Mouse (Mus musculus) spleen, postnatal 0 days (tissue): ENCODE measurements around the gene Crabp2. TPM values are rescaled to one million over a fixed set of nuclear protein-coding genes. Genes with fewer than 3 reads are reported as not detected.

Experiments
- polyA plus RNA-seq: library from polyadenylated mRNA; unstranded; fragments of >200 nt; fragmentation: Nextera tagmentation; extraction: Ambion mirVana; gene quantifications from 2 replicates; pipeline ENCODE4 v1.2.1, GENCODE M21; 2015

Gene Crabp2
- 0.13 and 0.23 TPM in 2 replicates for polyA plus RNA-seq

GRCm38 (mm10) chr3:87948378-87949265 is at the start of gene Crabp2:
Crabp2 (plus strand) TSS chr3:87948666.

GRCm38 (mm10) chr3:87905880-87906485 is 42.5 kb upstream of the Crabp2 start, which contains the start of gene Hdgf:
Hdgf (plus strand) TSS chr3:87906321.

GRCm38 (mm10) chr3:87919336-87920108 is 28.9 kb upstream of the Crabp2 start, which contains the start of gene Mrpl24:
Mrpl24 (plus strand) TSS chr3:87919506.

GRCm38 (mm10) chr3:87930078-87930795 is 18.2 kb upstream of the Crabp2 start, which contains the start of the genes Isg20l2 and Rrnad1:
Isg20l2 (plus strand) TSS chr3:87930314.
Rrnad1 (minus strand) TSS chr3:87930717.

GRCm38 (mm10) chr3:87970939-87971488 is 22.5 kb downstream of the Crabp2 start, which contains the start of gene Nes:
Nes (plus strand) TSS chr3:87971078.

GRCm38 (mm10) chr3:88000181-88000580 is 51.7 kb downstream of the Crabp2 start, which contains the start of gene Bcan:
Bcan (minus strand) TSS chr3:88000230.

Other genes starting within 250 kb of the Crabp2 start
- 0.17 and 0.23 TPM in 2 replicates for gene Lrrc71, start 200.0 kb upstream of the Crabp2 start, polyA plus RNA-seq
- gene Ntrk1, start 153.5 kb upstream of the Crabp2 start, polyA plus RNA-seq: 0.06 and 0.18 TPM in 2 replicates
- not detected in 2 replicates for gene Insrr, start 151.7 kb upstream of the Crabp2 start, polyA plus RNA-seq
- gene Pear1, start 124.4 kb upstream of the Crabp2 start, polyA plus RNA-seq: 10.1 and 11.7 TPM in 2 replicates
- 0.79 and 1.2 TPM in 2 replicates for gene Sh2d2a, start 101.9 kb upstream of the Crabp2 start, polyA plus RNA-seq
- 9.0 and 10.1 TPM in 2 replicates for gene Prcc, start 63.1 kb upstream of the Crabp2 start, polyA plus RNA-seq
- gene Hdgf, start 42.3 kb upstream of the Crabp2 start, polyA plus RNA-seq: 277 and 306 TPM in 2 replicates
- gene Mrpl24, start 29.2 kb upstream of the Crabp2 start, polyA plus RNA-seq: 55.8 and 56.3 TPM in 2 replicates
- 31.2 TPM in 2 replicates for gene Isg20l2, start 18.4 kb upstream of the Crabp2 start, polyA plus RNA-seq
- gene Rrnad1, start 17.9 kb upstream of the Crabp2 start, polyA plus RNA-seq: 8.6 and 9.3 TPM in 2 replicates
- 3.8 and 4.2 TPM in 2 replicates for gene Nes, start 22.4 kb downstream of the Crabp2 start, polyA plus RNA-seq
- gene Bcan, start 51.6 kb downstream of the Crabp2 start, polyA plus RNA-seq: 0.04 TPM in 1 of 2 replicates, not detected in the other
- not detected in 2 replicates for gene Hapln2, start 78.9 kb downstream of the Crabp2 start, polyA plus RNA-seq
- gene Gpatch4, start 94.4 kb downstream of the Crabp2 start, polyA plus RNA-seq: 24.4 and 25.0 TPM in 2 replicates
- 54.5 and 63.5 TPM in 2 replicates for gene Naxe, start 109.8 kb downstream of the Crabp2 start, polyA plus RNA-seq
- not detected in 2 replicates for gene Ttc24, start 129.6 kb downstream of the Crabp2 start, polyA plus RNA-seq
- 8.6 and 9.2 TPM in 2 replicates for gene Iqgap3, start 133.3 kb downstream of the Crabp2 start, polyA plus RNA-seq
- 11.0 and 13.3 TPM in 2 replicates for gene Mef2d, start 193.7 kb downstream of the Crabp2 start, polyA plus RNA-seq